In genomic region chr15:101976641-101977040, GRCm38 (mm10) we compare ENCODE assay signal across 8 mouse cellular contexts. TPM values are rescaled to one million over a fixed set of nuclear protein-coding genes. Genes with fewer than 3 reads are reported as not detected.
DNase-seq lines count a peak whose midpoint lies in the region; ATAC-seq and TF ChIP-seq lines count a peak whose summit lies in the region.
"Had no signal": no experiment of that assay in that cellular context is flagged by ENCODE, and none has a peak within 500 bp of the region (broad histone marks: within the 10 kb centered on the region; RNA-seq: fewer than 3 reads in every experiment).

No protein-coding gene starts in this region.

- H3K36me3 ChIP-seq in C2C12 (ENCODE audit: control insufficient read depth, insufficient read depth) (no peaks in the 10 kb centered on the region), ES-Bruce4 (ENCODE audit: control insufficient read depth, insufficient read depth, low read length, poor library complexity, severe bottlenecking) (no peaks in the 10 kb centered on the region)
- H3K36me3 ChIP-seq in heart, embryonic 16.5 days (ENCODE audit: control insufficient read depth, insufficient read depth) = no peaks in the 10 kb centered on the region
- no peaks in the 10 kb centered on the region for H3K36me3 ChIP-seq in limb, embryonic 13.5 days

- H3K4me3 ChIP-seq in C2C12 (ENCODE audit: insufficient read depth, poor library complexity, severe bottlenecking) = no peak overlapping the region
- H3K4me3 ChIP-seq in ES-Bruce4 (ENCODE audit: low read depth, low read length) = no peak overlapping the region
- H3K4me3 ChIP-seq in heart, embryonic 16.5 days (ENCODE audit: low read length) = no peak overlapping the region; the same call in 1 of the 2 replicates
- no peak overlapping the region for H3K4me3 ChIP-seq in limb, embryonic 13.5 days

- peak overlapping the region; percentile 76 for H3K4me2 ChIP-seq in heart, embryonic 16.5 days (ENCODE audit: low read depth, low read length)
- peak overlapping the region; percentile 68 for H3K4me2 ChIP-seq in limb, embryonic 13.5 days (replicated peaks)

- H3K9me3 ChIP-seq in ES-Bruce4 (replicated peaks; ENCODE audit: control insufficient read depth, insufficient read depth, low read length, poor library complexity, severe bottlenecking) = no peaks in the 10 kb centered on the region
- no peaks in the 10 kb centered on the region for H3K9me3 ChIP-seq in heart, embryonic 16.5 days (replicated peaks; ENCODE audit: control insufficient read depth, low read length)
- H3K9me3 ChIP-seq in limb, embryonic 13.5 days = no peaks in the 10 kb centered on the region

- peak overlapping the region; percentile 22 for H3ac ChIP-seq in C2C12 (ENCODE audit: control insufficient read depth, insufficient read length, low read depth)

- H3K9ac ChIP-seq in ES-Bruce4 (ENCODE audit: low read depth, poor library complexity, severe bottlenecking) = 0 out of 2 replicates have a peak overlapping the region, but pooled peaks have one; percentile 51
- H3K9ac ChIP-seq in heart, embryonic 16.5 days (ENCODE audit: low read length) = peak overlapping the region; percentile 79
- H3K9ac ChIP-seq in limb, embryonic 13.5 days = peak overlapping the region; percentile 62; the same call in 1 of the 2 replicates

- H3K27ac ChIP-seq in ES-Bruce4 (ENCODE audit: insufficient read depth, low read length) = no peak overlapping the region
- peak overlapping the region; percentile 78 for H3K27ac ChIP-seq in heart, embryonic 16.5 days (ENCODE audit: low read length)
- peak overlapping the region; percentile 86 for H3K27ac ChIP-seq in limb, embryonic 13.5 days

- no peak for TF ChIP-seq CTCF in C2C12 (IDR thresholded peaks at IDR 0.05; ENCODE audit: control insufficient read depth, insufficient read depth, insufficient read length)
- TF ChIP-seq CTCF in ES-Bruce4 (IDR thresholded peaks at IDR 0.05; ENCODE audit: low read depth, low read length) = no peak

- no peak for ATAC-seq in heart, embryonic 16.5 days (replicated peaks; ENCODE audit: extremely low read depth, insufficient read depth, low FRiP score)
- no peak for ATAC-seq in limb, embryonic 13.5 days (ENCODE audit: low FRiP score, low read depth)

- H3K27me3 ChIP-seq in C2C12 (ENCODE audit: control insufficient read depth, insufficient read depth, insufficient read length) = peaks cover 3% of the 10 kb centered on the region
- no peaks in the 10 kb centered on the region for H3K27me3 ChIP-seq in ES-Bruce4 (ENCODE audit: control insufficient read depth, insufficient read depth, low read length, poor library complexity, severe bottlenecking)
- peaks cover 6% of the 10 kb centered on the region; the same call in 1 of the 2 replicates for H3K27me3 ChIP-seq in heart, embryonic 16.5 days (ENCODE audit: control insufficient read depth, insufficient read depth, low read length)
- H3K27me3 ChIP-seq in limb, embryonic 13.5 days = no peaks in the 10 kb centered on the region

- H3K79me3 ChIP-seq in C2C12 (ENCODE audit: low read depth) = no peaks in the 10 kb centered on the region

- H3K79me2 ChIP-seq in C2C12 (ENCODE audit: control insufficient read depth, insufficient read depth) = no peaks in the 10 kb centered on the region

- TF ChIP-seq EP300 in ES-Bruce4 (IDR thresholded peaks at IDR 0.05; ENCODE audit: insufficient read depth, low read depth, low read length) = no peak

- peaks cover 7% of the 10 kb centered on the region for H3K4me1 ChIP-seq in ES-Bruce4 (ENCODE audit: control insufficient read depth, insufficient read depth, low read length)
- peaks cover 16% of the 10 kb centered on the region for H3K4me1 ChIP-seq in heart, embryonic 16.5 days (ENCODE audit: control insufficient read depth, insufficient read depth, low read length)
- peaks cover 51% of the 10 kb centered on the region for H3K4me1 ChIP-seq in limb, embryonic 13.5 days

- WGBS in heart, embryonic 16.5 days = 64% methylated on average over 3 of the region's 3 CpGs
- 34% methylated on average over 3 of the region's 3 CpGs for WGBS in limb, embryonic 13.5 days

- no peak for DNase-seq in layer of hippocampus, postnatal 36 days
- no peak for DNase-seq in cerebellum, postnatal 25 days
- no peak for DNase-seq in cerebellum, adult 11-12 months

- TF ChIP-seq POLR2A in ES-Bruce4 (IDR thresholded peaks at IDR 0.05; ENCODE audit: insufficient read depth, low read length) = no peak

TF ChIP-seq in C2C12, 6 proteins besides CTCF, POLR2A, EP300 and RAD21:
- TF ChIP-seq FOSL1 (IDR thresholded peaks at IDR 0.05; ENCODE audit: insufficient read depth, low read length, poor library complexity, severe bottlenecking) (no peak), MAX (IDR thresholded peaks at IDR 0.05) (no peak), MYOG (IDR thresholded peaks at IDR 0.05; ENCODE audit: control insufficient read depth, extremely low read depth, insufficient read length) (no peak), CEBPB (IDR thresholded peaks at IDR 0.05; ENCODE audit: low read depth) (no peak), MYOD1 (IDR thresholded peaks at IDR 0.05; ENCODE audit: control insufficient read depth, insufficient read length, low read depth) (no peak), USF1 (IDR thresholded peaks at IDR 0.05; ENCODE audit: low read depth) (no peak)
TF ChIP-seq in C2C12: peak in this region for 0.

RNA-seq across cellular contexts. Expression of gene Krt78, which starts 22.6 kb away (rescaled TPM):
- polyA plus RNA-seq in C2C12 (2012; fragmentation: generic; extraction: Trizol) (not detected), ES-Bruce4 (2011; ENCODE audit: insufficient read depth, insufficient read length, low read depth, missing spikeins) (not detected in 2 replicates)
- polyA plus RNA-seq in heart, embryonic 16.5 days (2015; fragmentation: Nextera tagmentation; extraction: Ambion mirVana) = 0.14 TPM in 1 of 2 replicates, not detected in the other
- 0.06 TPM in 1 of 2 replicates, not detected in the other for polyA plus RNA-seq in limb, embryonic 13.5 days (2015; fragmentation: Nextera tagmentation; extraction: Ambion mirVana)
- total RNA-seq in layer of hippocampus, postnatal 36 days (2021) = not detected

RNA-seq across cellular contexts. Expression of gene Krt8, which starts 27.6 kb away (rescaled TPM):
- polyA plus RNA-seq in C2C12 (2012; fragmentation: generic; extraction: Trizol) = 0.20 TPM
- 306 and 318 TPM in 2 replicates for polyA plus RNA-seq in ES-Bruce4 (2011; ENCODE audit: insufficient read depth, insufficient read length, low read depth, missing spikeins)
- polyA plus RNA-seq in heart, embryonic 16.5 days (2015; fragmentation: Nextera tagmentation; extraction: Ambion mirVana) = 132 and 209 TPM in 2 replicates
- 7.3 and 7.8 TPM in 2 replicates for polyA plus RNA-seq in limb, embryonic 13.5 days (2015; fragmentation: Nextera tagmentation; extraction: Ambion mirVana)
- under 1 TPM in 1 of 2 experiments, not detected in 1; 0.18 TPM for total RNA-seq in layer of hippocampus, postnatal 36 days (2021)

RNA-seq across cellular contexts. Expression of gene Krt79, which starts 36.5 kb away (rescaled TPM):
- polyA plus RNA-seq in C2C12 (2012; fragmentation: generic; extraction: Trizol) = 0.07 TPM
- not detected in 2 replicates for polyA plus RNA-seq in ES-Bruce4 (2011; ENCODE audit: insufficient read depth, insufficient read length, low read depth, missing spikeins)
- polyA plus RNA-seq in heart, embryonic 16.5 days (2015; fragmentation: Nextera tagmentation; extraction: Ambion mirVana) = 0.53 and 0.75 TPM in 2 replicates
- polyA plus RNA-seq in limb, embryonic 13.5 days (2015; fragmentation: Nextera tagmentation; extraction: Ambion mirVana) = 0.15 and 0.20 TPM in 2 replicates
- total RNA-seq in layer of hippocampus, postnatal 36 days (2021) = not detected
- polyA plus RNA-seq: embryonic facial prominence, embryonic 11.5 days had no signal

RNA-seq across cellular contexts. Expression of gene Krt18, which starts 51.3 kb away (rescaled TPM):
- polyA plus RNA-seq in C2C12 (2012; fragmentation: generic; extraction: Trizol) = 0.04 TPM
- 334 and 349 TPM in 2 replicates for polyA plus RNA-seq in ES-Bruce4 (2011; ENCODE audit: insufficient read depth, insufficient read length, low read depth, missing spikeins)
- 127 and 215 TPM in 2 replicates for polyA plus RNA-seq in heart, embryonic 16.5 days (2015; fragmentation: Nextera tagmentation; extraction: Ambion mirVana)
- 20.9 and 21.2 TPM in 2 replicates for polyA plus RNA-seq in limb, embryonic 13.5 days (2015; fragmentation: Nextera tagmentation; extraction: Ambion mirVana)
- under 1 TPM in 1 of 2 experiments, not detected in 1; 0.71 TPM for total RNA-seq in layer of hippocampus, postnatal 36 days (2021)

RNA-seq across cellular contexts. Expression of gene Krt4, which starts 52.1 kb away (rescaled TPM):
- polyA plus RNA-seq in C2C12 (2012; fragmentation: generic; extraction: Trizol) = not detected
- polyA plus RNA-seq in ES-Bruce4 (2011; ENCODE audit: insufficient read depth, insufficient read length, low read depth, missing spikeins) = not detected in 2 replicates
- 1.4 and 6.0 TPM in 2 replicates for polyA plus RNA-seq in heart, embryonic 16.5 days (2015; fragmentation: Nextera tagmentation; extraction: Ambion mirVana)
- polyA plus RNA-seq in limb, embryonic 13.5 days (2015; fragmentation: Nextera tagmentation; extraction: Ambion mirVana) = 4.1 and 6.3 TPM in 2 replicates
- total RNA-seq in layer of hippocampus, postnatal 36 days (2021) = not detected
- polyA plus RNA-seq: embryonic facial prominence, embryonic 11.5 days had no signal

Comparison
In these comparisons a context has a peak if more than half of its experiments do, and no peak if none do; other contexts are left out.
1. RNA of gene Krt8, which starts 27.6 kb away (polyA plus RNA-seq): 306 to 318 TPM in ES-Bruce4 and 132 to 209 TPM in heart, embryonic 16.5 days; 7.3 to 7.8 TPM in limb, embryonic 13.5 days and 0.20 TPM in C2C12 (single experiment); every median in the first group is over 10 times any median in the second.
2. Peak in every context shown above with its lines, with median percentiles within 50 percentile points of each other: H3K9ac ChIP-seq.